Mouse (Mus musculus) thymus, postnatal 4 days (tissue): ENCODE results near the gene Kif2a.
"Not testable (repeated sequence)": the region's sequence is repeated elsewhere in the genome, so short reads cannot be mapped to it uniquely, and the experiment has no call there.

Experiments used
- DNase-seq: peaks from one replicate; pipeline ENCODE4 v3.0.0; 2021

The Kif2a gene

DNA sequence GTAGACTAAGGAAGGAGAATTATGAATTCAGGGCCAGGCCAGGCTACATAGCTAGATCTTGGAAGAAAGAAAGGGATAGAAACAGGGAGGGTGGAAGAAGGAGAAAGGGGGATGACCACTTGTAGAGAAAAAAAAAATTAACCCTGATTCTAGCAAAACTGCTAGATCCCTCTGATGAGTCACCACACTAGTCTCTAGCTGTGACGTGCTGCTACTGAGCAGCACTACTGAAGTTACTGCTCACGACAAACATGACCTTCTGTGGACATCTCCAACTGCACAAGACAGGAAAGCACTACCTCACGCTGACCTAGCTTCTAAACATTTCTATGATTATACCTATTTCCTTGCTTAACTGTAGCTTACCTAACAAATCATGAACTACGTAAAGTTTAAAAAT, 93.6 kb downstream of the Kif2a start:
- DNase-seq = no peak

DNA sequence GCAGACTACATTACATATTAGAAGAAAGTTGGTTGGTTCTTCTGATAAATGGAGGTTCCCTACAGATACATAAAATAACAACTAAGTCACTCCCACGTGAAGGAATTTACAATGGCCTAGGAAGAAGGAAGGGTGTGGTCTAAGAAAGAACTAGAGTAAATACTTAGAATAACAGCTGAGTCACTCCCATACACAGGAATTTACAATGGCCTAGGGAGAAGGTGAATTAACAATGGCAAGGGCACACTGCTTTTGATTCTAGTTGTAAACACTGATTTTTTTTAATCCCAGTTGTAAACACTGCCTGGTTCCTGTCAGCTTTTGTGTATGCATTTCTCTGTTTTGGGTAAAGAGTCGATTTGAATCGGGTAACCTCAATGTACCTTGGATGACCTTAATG, 96.0 kb downstream of the Kif2a start:
- DNase-seq = not testable (repeated sequence)

DNA sequence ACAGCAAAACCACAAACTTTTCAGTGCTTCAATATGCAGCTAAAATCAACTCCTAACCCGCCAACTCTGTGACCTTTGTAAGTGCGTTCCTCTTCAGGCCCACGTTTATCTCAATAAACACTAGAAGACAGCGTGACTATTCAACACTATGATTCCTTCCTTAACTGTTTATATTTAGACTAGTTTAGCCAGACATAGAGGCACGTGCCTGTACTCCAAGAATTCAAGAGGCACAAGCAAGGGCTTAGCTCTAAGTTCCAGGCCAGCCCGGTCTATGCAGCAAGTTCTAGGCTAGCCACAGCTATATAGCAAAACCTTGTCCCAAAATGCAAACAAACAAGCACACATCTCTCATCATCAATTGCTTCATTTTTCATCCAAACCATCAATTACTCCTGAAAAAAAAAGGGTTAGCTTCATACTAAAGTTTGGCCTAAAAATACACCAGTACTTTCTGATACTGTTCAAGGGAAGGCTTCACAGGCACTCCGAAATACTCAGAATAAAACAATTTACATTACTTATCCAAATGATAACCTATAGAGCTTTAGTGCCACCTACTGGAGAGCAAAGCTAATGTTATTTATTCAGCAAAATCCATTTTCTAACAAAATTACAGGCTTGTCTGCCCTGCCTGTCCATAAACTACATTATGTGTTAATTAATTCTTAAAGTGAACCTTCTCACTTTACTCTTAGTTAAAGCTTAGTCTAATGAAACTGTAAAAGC, 103.4 kb downstream of the Kif2a start:
- DNase-seq = no peak

DNA sequence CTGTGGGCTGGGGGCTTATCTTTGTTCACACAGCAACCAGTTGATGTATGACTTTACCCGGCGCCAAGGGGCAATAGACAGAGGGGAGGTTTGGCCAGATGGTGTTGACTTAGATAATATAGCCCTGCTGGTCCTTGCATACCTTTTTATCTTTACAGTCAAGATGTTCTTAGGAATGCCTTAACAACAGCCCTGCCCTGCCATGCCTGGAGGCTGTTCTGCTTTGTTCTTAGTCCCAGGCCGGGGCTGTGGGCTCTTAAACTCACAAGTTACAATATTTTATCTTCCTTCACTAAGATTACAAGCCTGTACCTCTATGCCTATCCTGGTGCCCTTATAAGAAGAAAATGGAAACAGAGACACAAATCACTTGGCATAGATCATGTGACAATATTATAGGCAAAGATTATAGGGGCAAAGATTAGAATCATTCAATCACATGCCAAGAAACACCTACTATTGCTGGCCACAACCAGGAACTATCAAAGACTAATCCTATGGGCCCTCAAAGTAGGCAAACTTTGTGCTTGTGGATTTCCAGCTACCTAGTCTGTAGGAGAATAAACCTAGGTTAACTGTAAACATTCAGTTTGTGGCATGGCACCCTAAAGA, 108.7 kb downstream of the Kif2a start:
- DNase-seq = no peak

DNA sequence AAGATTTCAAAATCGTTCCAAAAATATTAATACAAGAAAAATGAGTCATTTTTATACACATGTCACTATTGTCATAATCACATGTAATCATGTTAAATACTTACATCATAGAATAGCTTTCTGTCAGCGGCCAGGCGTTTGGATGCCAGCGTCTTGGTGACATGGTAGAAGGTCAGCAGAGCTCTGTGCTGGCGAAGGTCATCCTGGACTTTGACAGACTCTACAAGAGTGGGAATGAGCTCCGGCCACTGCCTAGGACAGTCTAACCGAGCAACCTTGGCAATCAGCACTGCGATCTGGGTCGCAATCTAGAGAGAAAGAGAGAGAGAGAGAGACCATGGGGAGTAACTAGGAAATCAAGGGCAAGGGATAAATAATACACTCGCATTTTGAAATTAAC, 111.8 kb downstream of the Kif2a start:
- DNase-seq = no peak
